Mouse (Mus musculus): ENCODE measurements around the gene Lrriq1. TPM values are rescaled to one million over a fixed set of nuclear protein-coding genes. Genes with fewer than 3 reads are reported as not detected.

Gene Lrriq1
- 4.3 and 5.5 TPM in 2 replicates for polyA plus RNA-seq (2015; fragmentation: Nextera tagmentation; extraction: Ambion mirVana)

GRCm38 (mm10) chr10:103235707-103236459 is at the start of gene Lrriq1:
Gene Lrriq1 (minus strand): TSS chr10:103236322.
- Histone ChIP-seq H3K4me1 (replicated peaks) (0 out of 2 replicates have a peak, but pooled peaks cover 4% of the 10 kb centered on the region), H3K4me2 (peak within 1 kb of the TSS; percentile 79), H3K9ac (peak within 1 kb of the TSS; percentile 53), H3K27me3 (no peaks in the 10 kb centered on the region), H3K9me3 (no peaks in the 10 kb centered on the region), H3K27ac (replicated peaks) (no peak within 1 kb of the TSS), H3K4me3 (peak within 1 kb of the TSS; percentile 68), H3K36me3 (no peaks in the 10 kb centered on the region)
- peak; percentile 100 for ATAC-seq (ENCODE audit: low FRiP score, low read depth)
- 6% methylated on average over 25 of the region's 25 CpGs for WGBS

GRCm38 (mm10) chr10:103253842-103254803 is 18.0 kb upstream of the Lrriq1 start:
- Histone ChIP-seq H3K4me1 (replicated peaks) (no peaks in the 10 kb centered on the region), H3K36me3 (no peaks in the 10 kb centered on the region), H3K27me3 (no peaks in the 10 kb centered on the region), H3K9ac (no peak overlapping the region), H3K9me3 (no peaks in the 10 kb centered on the region), H3K4me2 (no peak overlapping the region), H3K27ac (replicated peaks) (no peak overlapping the region), H3K4me3 (no peak overlapping the region)
- peak; percentile 65; the same call in 1 of the 2 replicates for ATAC-seq (ENCODE audit: low FRiP score, low read depth)
- WGBS: 53% methylated on average over 5 of the region's 5 CpGs

- Histone ChIP-seq H3K4me2 (peak overlapping the region; percentile 79), H3K36me3 (no peaks in the 10 kb centered on the region), H3K4me1 (replicated peaks) (0 out of 2 replicates have a peak, but pooled peaks cover 4% of the 10 kb centered on the region), H3K4me3 (peak overlapping the region; percentile 68), H3K27me3 (no peaks in the 10 kb centered on the region), H3K9me3 (no peaks in the 10 kb centered on the region), H3K9ac (no peak overlapping the region), H3K27ac (replicated peaks) (no peak overlapping the region)
- 18% methylated on average over 4 of the region's 4 CpGs for WGBS
- 0 out of 2 replicates have a peak, but pooled peaks have one; percentile 20 for ATAC-seq (ENCODE audit: low FRiP score, low read depth)
These were observed 294 bp upstream of the Lrriq1 start for GRCm38 (mm10) chr10:103236460-103236772.

GRCm38 (mm10) chr10:103226646-103227045 is 9.5 kb downstream of the Lrriq1 start:
- no peak overlapping the region for H3K4me2 ChIP-seq
- H3K36me3 ChIP-seq: no peaks in the 10 kb centered on the region
- no peaks in the 10 kb centered on the region for H3K4me1 ChIP-seq (replicated peaks)
- no peak overlapping the region for H3K9ac ChIP-seq
- H3K9me3 ChIP-seq: no peaks in the 10 kb centered on the region
- WGBS: 92% methylated on average over 1 of the region's 1 CpGs
- no peak for ATAC-seq (ENCODE audit: low FRiP score, low read depth)
- H3K27me3 ChIP-seq: no peaks in the 10 kb centered on the region
- no peak overlapping the region for H3K4me3 ChIP-seq
- H3K27ac ChIP-seq (replicated peaks): no peak overlapping the region

- no peaks in the 10 kb centered on the region for H3K36me3 ChIP-seq
- no peaks in the 10 kb centered on the region for H3K27me3 ChIP-seq
- H3K4me2 ChIP-seq: no peak overlapping the region
- no peaks in the 10 kb centered on the region for H3K4me1 ChIP-seq (replicated peaks)
- H3K4me3 ChIP-seq: no peak overlapping the region
- WGBS: 59% methylated on average over 4 of the region's 4 CpGs
- 0 out of 2 replicates have a peak, but pooled peaks have one; percentile 69 for ATAC-seq (ENCODE audit: low FRiP score, low read depth)
- H3K9ac ChIP-seq: no peak overlapping the region
- H3K9me3 ChIP-seq: no peaks in the 10 kb centered on the region
- no peak overlapping the region for H3K27ac ChIP-seq (replicated peaks)
These were observed 41.3 kb downstream of the Lrriq1 start for GRCm38 (mm10) chr10:103194655-103195328.

- 72% methylated on average over 8 of the region's 8 CpGs for WGBS
- Histone ChIP-seq H3K9me3 (no peaks in the 10 kb centered on the region), H3K27me3 (no peaks in the 10 kb centered on the region), H3K4me3 (no peak overlapping the region), H3K9ac (no peak overlapping the region), H3K4me2 (no peak overlapping the region), H3K36me3 (no peaks in the 10 kb centered on the region), H3K4me1 (replicated peaks) (no peaks in the 10 kb centered on the region), H3K27ac (replicated peaks) (no peak overlapping the region)
- ATAC-seq (ENCODE audit: low FRiP score, low read depth): no peak
These were observed 90.2 kb downstream of the Lrriq1 start for GRCm38 (mm10) chr10:103145769-103146379.

- ATAC-seq (ENCODE audit: low FRiP score, low read depth): no peak
- WGBS: 85% methylated on average over 11 of the region's 11 CpGs
These were observed 91.0 kb downstream of the Lrriq1 start for GRCm38 (mm10) chr10:103144927-103145768.

GRCm38 (mm10) chr10:103142526-103142925 is 93.6 kb downstream of the Lrriq1 start:
- H3K4me3 ChIP-seq: no peak overlapping the region
- no peaks in the 10 kb centered on the region for H3K27me3 ChIP-seq
- no peak overlapping the region for H3K4me2 ChIP-seq
- ATAC-seq (ENCODE audit: low FRiP score, low read depth): no peak
- H3K9me3 ChIP-seq: no peaks in the 10 kb centered on the region
- H3K36me3 ChIP-seq: no peaks in the 10 kb centered on the region
- no peak overlapping the region for H3K27ac ChIP-seq (replicated peaks)
- WGBS: 75% methylated on average over 4 of the region's 4 CpGs
- H3K4me1 ChIP-seq (replicated peaks): no peaks in the 10 kb centered on the region
- H3K9ac ChIP-seq: no peak overlapping the region

More at GRCm38 (mm10) chr10:103144927-103145768, 91.0 kb downstream of the Lrriq1 start:
- Histone ChIP-seq H3K9me3 (no peaks in the 10 kb centered on the region), H3K4me2 (no peak overlapping the region), H3K9ac (no peak overlapping the region), H3K27me3 (no peaks in the 10 kb centered on the region), H3K36me3 (no peaks in the 10 kb centered on the region), H3K4me1 (replicated peaks) (no peaks in the 10 kb centered on the region), H3K4me3 (no peak overlapping the region), H3K27ac (replicated peaks) (no peak overlapping the region)

GRCm38 (mm10) chr10:103141532-103141931 is 94.6 kb downstream of the Lrriq1 start:
- no peak overlapping the region for H3K27ac ChIP-seq (replicated peaks)
- no peak overlapping the region for H3K9ac ChIP-seq
- H3K4me3 ChIP-seq: no peak overlapping the region
- no peaks in the 10 kb centered on the region for H3K27me3 ChIP-seq
- H3K9me3 ChIP-seq: no peaks in the 10 kb centered on the region
- 52% methylated on average over 6 of the region's 6 CpGs for WGBS
- H3K36me3 ChIP-seq: no peaks in the 10 kb centered on the region
- no peak for ATAC-seq (ENCODE audit: low FRiP score, low read depth)
- H3K4me1 ChIP-seq (replicated peaks): no peaks in the 10 kb centered on the region
- no peak overlapping the region for H3K4me2 ChIP-seq

- 85% methylated on average over 8 of the region's 8 CpGs for WGBS
- H3K4me3 ChIP-seq: no peak overlapping the region
- no peak overlapping the region for H3K27ac ChIP-seq (replicated peaks)
- no peak overlapping the region for H3K4me2 ChIP-seq
- no peaks in the 10 kb centered on the region for H3K9me3 ChIP-seq
- H3K27me3 ChIP-seq: no peaks in the 10 kb centered on the region
- no peak for ATAC-seq (ENCODE audit: low FRiP score, low read depth)
- H3K9ac ChIP-seq: no peak overlapping the region
- no peaks in the 10 kb centered on the region for H3K4me1 ChIP-seq (replicated peaks)
- no peaks in the 10 kb centered on the region for H3K36me3 ChIP-seq
These were observed 95.5 kb downstream of the Lrriq1 start for GRCm38 (mm10) chr10:103140609-103141008.

- no peaks in the 10 kb centered on the region for H3K9me3 ChIP-seq
- H3K36me3 ChIP-seq: no peaks in the 10 kb centered on the region
- no peak overlapping the region for H3K27ac ChIP-seq (replicated peaks)
- H3K9ac ChIP-seq: no peak overlapping the region
- H3K4me1 ChIP-seq (replicated peaks): no peaks in the 10 kb centered on the region
- no peak overlapping the region for H3K4me2 ChIP-seq
- WGBS: 79% methylated on average over 6 of the region's 6 CpGs
- H3K27me3 ChIP-seq: no peaks in the 10 kb centered on the region
- ATAC-seq (ENCODE audit: low FRiP score, low read depth): no peak
- H3K4me3 ChIP-seq: no peak overlapping the region
These were observed 121.5 kb downstream of the Lrriq1 start for GRCm38 (mm10) chr10:103114629-103115028.

Data from hindbrain, embryonic 15.5 days (tissue).